Mouse (Mus musculus) limb, embryonic 14.5 days (tissue): ENCODE results near the gene Rassf2. TPM values are rescaled to one million over a fixed set of nuclear protein-coding genes. Genes with fewer than 3 reads are reported as not detected.

Source experiments
- ATAC-seq: fragments of 200-750 bp; cut with Nextera tagmentation; 2 replicates; pipeline ENCODE4 v1.8.0; 2017; ENCODE audit warnings: low read depth, moderate number of reproducible peaks, moderate TSS enrichment; ENCODE audit not compliant: low FRiP score
- DNase-seq: peaks from one replicate; pipeline ENCODE4 v3.0.0-alpha.2; 2015; ENCODE audit warnings: low spot score
- H3K27ac ChIP-seq: fragments of 300-500 bp; sonication (generic); replicated peaks from 2 replicates; pipeline ENCODE4 v1.5.1; 2014; ENCODE audit warnings: low read depth, mild to moderate bottlenecking, low read length, moderate library complexity, mixed read lengths
- H3K27me3 ChIP-seq: fragments of 300-500 bp; sonication (generic); 2 replicates; pipeline ENCODE4 v1.6.1; 2014; ENCODE audit warnings: low read length, mixed read lengths; ENCODE audit not compliant: control insufficient read depth, insufficient read depth
- H3K36me3 ChIP-seq: fragments of 300-500 bp; sonication (generic); 2 replicates; pipeline ENCODE4 v1.6.1; 2014; ENCODE audit warnings: mild to moderate bottlenecking, low read length, moderate library complexity, mixed read lengths; ENCODE audit not compliant: control insufficient read depth, insufficient read depth
- H3K4me1 ChIP-seq: fragments of 300-500 bp; sonication (generic); 2 replicates; pipeline ENCODE4 v1.6.1; 2014; ENCODE audit warnings: antibody characterized with exemption, low read length, mixed read lengths; ENCODE audit not compliant: control insufficient read depth, insufficient read depth
- H3K4me2 ChIP-seq: fragments of 300-500 bp; sonication (generic); replicated peaks from 2 replicates; pipeline ENCODE4 v1.6.1; 2014; ENCODE audit warnings: low read depth, mild to moderate bottlenecking, low read length, moderate library complexity; ENCODE audit not compliant: severe bottlenecking
- H3K4me3 ChIP-seq: fragments of 300-500 bp; sonication (generic); replicated peaks from 2 replicates; pipeline ENCODE4 v1.5.1; 2014; ENCODE audit warnings: low read length
- H3K9ac ChIP-seq: fragments of 300-500 bp; sonication (generic); 2 replicates; pipeline ENCODE4 v1.6.1; 2014; ENCODE audit warnings: mild to moderate bottlenecking, low read depth, low read length, moderate library complexity; ENCODE audit not compliant: severe bottlenecking
- H3K9me3 ChIP-seq: fragments of 300-500 bp; sonication (generic); 2 replicates; pipeline ENCODE4 v1.6.1; 2016; ENCODE audit warnings: low read length; ENCODE audit not compliant: control insufficient read depth
- POLR2A ChIP-seq: fragments of 200-500 bp; IDR thresholded peaks from 2 replicates; pipeline ENCODE4 v1.8.0; 2012; ENCODE audit warnings: inconsistent platforms, mild to moderate bottlenecking, moderate library complexity, borderline replicate concordance; ENCODE audit not compliant: insufficient read depth, insufficient read length; ENCODE audit errors: extremely low read depth
- WGBS: fragments of 180-500 bp; shearing (Covaris S2); extraction: QIAGEN DNeasy Blood & Tissue Kit; methylation state at CpG from one replicate; pipeline ENCODE4 v1.1.7; 2014; 5-methylcytosine and 5-hydroxymethylcytosine counted together
- polyA plus RNA-seq, 2 experiments: library from polyadenylated mRNA; depleted of rRNA in 1 of 2; stranded (reverse) in 1 of 2; unstranded in 1 of 2; fragments of >200 nt; fragmentation: Nextera tagmentation in 1 of 2; extraction: Ambion mirVana in 1 of 2; gene quantifications; 2 replicates each; pipeline versions ENCODE4 v1.2.1 to v1.2.3; 2012 to 2014

Rassf2 gene
- polyA plus RNA-seq, 2 experiments, result 13.2 to 14.6 TPM

GRCm38 (mm10) chr2:132034590-132035469, 4.8 kb upstream of the Rassf2 start:
- Histone ChIP-seq H3K36me3 (no peaks in the 10 kb centered on the region), H3K27ac (no peak overlapping the region), H3K4me3 (no peak overlapping the region), H3K9me3 (no peaks in the 10 kb centered on the region), H3K4me1 (peaks cover 10% of the 10 kb centered on the region), H3K9ac (no peak overlapping the region), H3K4me2 (no peak overlapping the region), H3K27me3 (peaks cover 2% of the 10 kb centered on the region; the same call in 1 of the 2 replicates)
- whole genome bisulfite sequencing, result 75% methylated on average over 4 of the region's 4 CpGs
- no peak for TF ChIP-seq POLR2A
- no peak for DNase-seq
- no peak for ATAC-seq

- TF ChIP-seq POLR2A, result no peak
- H3K27me3 ChIP-seq, result peaks cover 26% of the 10 kb centered on the region
These were observed 1.5 kb upstream of the Rassf2 start for GRCm38 (mm10) chr2:132031364-132032095.

GRCm38 (mm10) chr2:132030418-132031363, 633 bp upstream of the Rassf2 start:
- TF ChIP-seq POLR2A, result no peak
- Histone ChIP-seq H3K9ac (peak overlapping the region; percentile 53), H3K36me3 (no peaks in the 10 kb centered on the region), H3K27me3 (peaks cover 29% of the 10 kb centered on the region), H3K4me3 (peak overlapping the region; percentile 50), H3K27ac (peak overlapping the region; percentile 72), H3K4me2 (peak overlapping the region; percentile 89), H3K4me1 (peaks cover 10% of the 10 kb centered on the region), H3K9me3 (no peaks in the 10 kb centered on the region)
- peak; percentile 27; the same call in 1 of the 2 replicates for ATAC-seq
- DNase-seq, result peak; percentile 63
- WGBS, result 15% methylated on average over 23 of the region's 23 CpGs

More at GRCm38 (mm10) chr2:132031364-132032095, 1.5 kb upstream of the Rassf2 start:
- H3K9me3 ChIP-seq, result no peaks in the 10 kb centered on the region
- peaks cover 10% of the 10 kb centered on the region for H3K4me1 ChIP-seq
- H3K27ac ChIP-seq, result 0 out of 2 replicates have a peak overlapping the region, but pooled peaks have one; percentile 72
- H3K4me2 ChIP-seq, result peak overlapping the region; percentile 89; the same call in 1 of the 2 replicates
- H3K36me3 ChIP-seq, result no peaks in the 10 kb centered on the region
- 66% methylated on average over 11 of the region's 11 CpGs for WGBS
- DNase-seq (no peak), ATAC-seq (no peak)
- H3K4me3 ChIP-seq, result no peak overlapping the region
- no peak overlapping the region for H3K9ac ChIP-seq

- peaks cover 10% of the 10 kb centered on the region for H3K4me1 ChIP-seq
- no peak for TF ChIP-seq POLR2A
- ATAC-seq (no peak; the same call in 1 of the 2 replicates), DNase-seq (no peak)
- H3K9me3 ChIP-seq, result no peaks in the 10 kb centered on the region
- peak overlapping the region; percentile 50 for H3K4me3 ChIP-seq
- under 1% methylated on average over 36 of the region's 36 CpGs for WGBS
- no peaks in the 10 kb centered on the region for H3K36me3 ChIP-seq
- H3K27me3 ChIP-seq, result peaks cover 29% of the 10 kb centered on the region
- peak overlapping the region; percentile 53 for H3K9ac ChIP-seq
- H3K27ac ChIP-seq, result peak overlapping the region; percentile 46; the same call in 1 of the 2 replicates
- peak overlapping the region; percentile 89 for H3K4me2 ChIP-seq
These were observed 1.0 kb downstream of the Rassf2 start for GRCm38 (mm10) chr2:132028894-132029605.
